Mouse (Mus musculus): ENCODE measurements around the gene Frat2. TPM values are rescaled to one million over a fixed set of nuclear protein-coding genes. Genes with fewer than 3 reads are reported as not detected.

Frat2 gene
- 0.55 and 0.67 TPM in 2 replicates for polyA plus RNA-seq (2021; fragmentation: Nextera tagmentation)
- long read RNA-seq, experiment 1, partial matches to known transcripts, result 0 of 3 reads
- long read RNA-seq, experiment 1, other reads (novel, unspliced or antisense), result 0 of 3 reads
- long read RNA-seq, experiment 2, partial matches to known transcripts, result 0 of 4 reads
- long read RNA-seq, experiment 2, other reads (novel, unspliced or antisense), result 0 of 4 reads

DNA sequence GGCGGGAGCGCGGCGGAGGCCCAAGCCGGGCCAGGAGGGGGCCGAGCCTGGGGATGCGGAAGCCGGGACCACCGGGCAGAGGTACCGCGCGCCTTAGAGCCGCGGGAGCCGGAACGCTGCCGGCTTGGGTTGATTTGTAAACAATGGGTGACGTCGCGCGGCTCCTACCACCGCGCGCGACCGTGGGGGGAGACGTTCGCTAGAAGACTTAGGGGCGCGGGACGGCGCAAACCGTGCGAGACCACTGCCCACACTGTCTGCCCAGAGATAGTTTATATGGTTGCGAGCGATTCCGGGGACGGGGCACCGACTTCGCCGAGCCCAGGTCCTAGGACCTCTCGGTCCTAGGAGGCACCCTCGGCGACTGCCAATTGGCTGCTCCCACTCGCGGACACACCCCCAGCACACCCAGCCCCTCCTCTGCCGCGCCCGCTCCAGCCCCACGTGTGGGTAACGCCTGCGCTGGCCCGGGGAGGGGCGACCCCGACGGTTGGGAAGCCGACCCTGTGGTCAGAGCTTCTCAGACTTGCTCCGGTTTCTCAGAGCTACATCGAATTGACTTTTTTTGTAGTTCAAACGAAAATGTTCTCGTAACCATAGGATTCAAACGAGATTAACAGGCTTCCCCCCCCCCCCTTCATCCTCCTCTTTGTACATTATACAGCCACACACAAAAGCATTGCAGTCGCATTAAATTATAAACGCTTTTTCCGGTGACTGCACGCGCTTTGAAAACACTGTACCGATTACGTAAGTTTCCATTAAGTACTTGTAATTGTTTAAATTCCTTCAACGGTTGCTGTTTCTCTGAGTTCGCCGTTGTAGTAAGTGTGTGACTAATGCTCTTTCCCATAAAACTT lies at the start of gene Frat2:
Gene Frat2 (minus strand): TSS at position 141 of the 860 bp plus-strand sequence.

DNA sequence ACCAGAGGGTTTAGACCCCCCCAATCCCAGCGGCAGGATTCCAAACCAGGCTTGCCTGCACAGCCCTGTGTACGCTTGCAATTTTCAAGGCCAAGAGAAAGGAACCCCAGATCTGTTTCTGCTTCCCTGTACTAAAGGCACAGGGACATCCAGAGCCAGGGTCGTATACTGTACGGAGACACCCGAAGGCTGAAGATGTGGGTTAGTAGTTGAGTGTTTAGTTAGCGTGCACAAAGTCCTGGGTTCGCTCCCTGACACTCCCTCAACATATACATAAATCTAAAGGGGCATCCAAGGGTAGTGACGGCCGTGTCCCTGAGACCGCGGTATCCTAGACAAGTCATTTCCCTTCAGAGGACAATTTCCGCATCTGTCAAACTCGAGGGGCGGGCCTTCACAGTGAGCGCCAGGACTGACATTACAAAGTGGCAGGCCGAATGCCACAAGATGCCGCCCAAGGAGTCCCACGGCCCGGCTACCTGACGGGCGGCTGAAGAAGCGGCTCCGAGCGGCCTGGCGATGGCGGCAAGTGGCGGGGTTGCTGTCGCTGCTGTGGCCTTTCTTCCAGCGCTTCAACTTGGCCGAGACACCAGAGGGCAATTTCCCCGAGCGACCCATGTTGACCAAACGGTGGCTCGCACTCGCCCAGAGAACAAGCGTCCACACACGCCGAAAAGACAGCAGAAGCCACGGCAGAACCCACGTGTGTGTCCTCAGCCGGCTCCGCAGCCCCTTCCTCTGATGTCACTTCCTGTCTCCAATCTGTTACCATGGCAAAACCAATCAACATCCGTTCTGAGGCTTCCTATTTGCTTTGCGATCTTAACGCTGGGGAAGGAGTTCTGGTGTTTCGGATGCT lies 47.8 kb upstream of the Frat2 start, which contains the start of gene Rrp12:
Gene Rrp12 (minus strand): TSS at position 714 of the 859 bp plus-strand sequence.

DNA sequence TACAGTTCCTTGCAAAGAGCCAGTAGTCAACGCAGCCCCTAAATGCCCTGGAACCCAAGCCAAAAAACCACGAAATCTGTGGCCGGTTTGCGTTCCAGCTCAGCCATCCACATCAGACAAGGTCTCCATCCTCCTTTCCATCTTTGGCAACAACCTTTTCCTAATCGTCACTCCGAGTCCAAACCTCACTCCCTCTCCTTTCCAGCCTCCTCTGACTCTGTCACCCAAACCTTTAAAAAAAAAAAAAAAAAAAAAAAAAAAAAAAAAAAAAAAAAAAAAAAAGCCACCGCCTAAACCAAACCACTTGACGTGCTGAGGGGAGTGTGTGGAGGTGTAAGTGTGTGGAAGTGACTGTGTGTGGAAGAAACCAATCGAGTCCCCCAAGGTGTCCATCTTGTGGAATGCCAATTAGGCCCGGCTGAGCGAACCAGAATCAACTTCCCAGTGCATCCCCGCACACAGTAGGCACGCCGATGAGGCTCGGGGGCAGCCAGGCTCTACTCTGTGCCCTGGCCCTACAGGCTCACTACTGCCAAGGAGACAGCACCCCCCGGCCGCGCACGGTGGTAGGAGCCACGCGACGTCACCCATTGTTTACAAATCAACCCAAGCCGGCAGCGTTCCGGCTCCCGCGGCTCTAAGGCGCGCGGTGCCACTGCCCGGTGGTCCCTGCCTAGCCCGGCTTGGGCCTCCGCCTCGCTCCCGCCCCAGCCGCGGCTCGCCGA lies 18.4 kb downstream of the Frat2 start, which contains the start of gene Frat1:
Gene Frat1 (plus strand): TSS at position 590 of the 725 bp plus-strand sequence.

DNA sequence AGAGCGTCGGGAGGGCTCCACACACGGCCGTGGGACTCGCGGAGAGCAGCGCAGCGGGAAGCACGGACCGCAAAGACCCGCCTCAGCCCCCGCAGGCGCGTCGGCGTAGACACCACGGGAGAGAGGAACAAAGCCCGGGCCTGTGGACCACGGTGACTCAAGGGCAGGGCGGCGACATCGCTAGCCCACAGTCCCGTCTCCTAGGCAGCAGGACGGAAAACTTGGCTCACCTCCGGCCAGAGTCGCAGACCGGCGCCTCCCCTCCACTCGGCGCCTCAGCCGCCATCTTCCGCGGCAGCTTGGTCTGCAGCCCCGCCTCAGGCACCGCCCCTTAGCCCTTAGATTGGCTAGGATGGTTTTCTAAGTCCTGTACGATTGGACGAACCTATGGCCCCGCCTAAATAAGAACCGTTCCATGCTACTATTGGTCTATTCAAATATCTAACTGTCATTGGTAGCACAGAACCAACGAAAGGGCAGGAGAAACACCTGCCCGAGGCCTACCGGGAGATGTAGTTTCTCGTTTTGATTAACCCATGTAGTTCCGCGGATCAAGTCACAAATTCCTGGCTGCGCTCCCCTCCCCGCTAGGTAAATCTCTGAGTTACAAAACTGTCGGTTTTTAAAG lies 46.1 kb downstream of the Frat2 start, which contains the start of gene Arhgap19:
Gene Arhgap19 (minus strand): TSS at position 306 of the 628 bp plus-strand sequence.

Other genes starting within 250 kb of the Frat2 start
- gene Slit1, start 104.5 kb downstream of the Frat2 start, polyA plus RNA-seq (2021; fragmentation: Nextera tagmentation), result 40.5 and 40.9 TPM in 2 replicates
- 0.52 and 0.65 TPM in 2 replicates for gene Arhgap19, start 46.1 kb downstream of the Frat2 start, polyA plus RNA-seq (2021; fragmentation: Nextera tagmentation)
- gene Frat1, start 18.2 kb downstream of the Frat2 start, polyA plus RNA-seq (2021; fragmentation: Nextera tagmentation), result 51.4 and 67.2 TPM in 2 replicates
- gene Rrp12, start 48.0 kb upstream of the Frat2 start, polyA plus RNA-seq (2021; fragmentation: Nextera tagmentation), result 12.1 and 13.1 TPM in 2 replicates
- 781 and 829 TPM in 2 replicates for gene Pgam1, start 63.8 kb upstream of the Frat2 start, polyA plus RNA-seq (2021; fragmentation: Nextera tagmentation)
- 53.5 and 54.9 TPM in 2 replicates for gene Exosc1, start 85.3 kb upstream of the Frat2 start, polyA plus RNA-seq (2021; fragmentation: Nextera tagmentation)
- gene Zdhhc16, start 85.3 kb upstream of the Frat2 start, polyA plus RNA-seq (2021; fragmentation: Nextera tagmentation), result 30.0 and 30.7 TPM in 2 replicates
- gene Mms19, start 133.0 kb upstream of the Frat2 start, polyA plus RNA-seq (2021; fragmentation: Nextera tagmentation), result 8.5 and 8.8 TPM in 2 replicates
- 3.5 and 4.2 TPM in 2 replicates for gene Ubtd1, start 133.6 kb upstream of the Frat2 start, polyA plus RNA-seq (2021; fragmentation: Nextera tagmentation)
- 0.50 and 0.56 TPM in 2 replicates for gene Ankrd2, start 187.9 kb upstream of the Frat2 start, polyA plus RNA-seq (2021; fragmentation: Nextera tagmentation)
- gene Hoga1, start 197.5 kb upstream of the Frat2 start, polyA plus RNA-seq (2021; fragmentation: Nextera tagmentation), result 0.73 and 0.92 TPM in 2 replicates
- gene 4933411K16Rik, start 204.1 kb upstream of the Frat2 start, polyA plus RNA-seq (2021; fragmentation: Nextera tagmentation), result not detected in 2 replicates
- 53.1 and 58.1 TPM in 2 replicates for gene Morn4, start 238.2 kb upstream of the Frat2 start, polyA plus RNA-seq (2021; fragmentation: Nextera tagmentation)
- 8.1 and 8.4 TPM in 2 replicates for gene Pi4k2a, start 242.3 kb upstream of the Frat2 start, polyA plus RNA-seq (2021; fragmentation: Nextera tagmentation)

All from layer of hippocampus, adult 6 months (tissue).